Mouse (Mus musculus): ENCODE data around the gene Gm10964.

Gm10964 gene

GRCm38 (mm10) chr3:103734696-103735519, 4.3 kb upstream of the Gm10964 start:
- DNase-seq = peak; percentile 39

GRCm38 (mm10) chr3:103735776-103736600, 3.2 kb upstream of the Gm10964 start:
- DNase-seq = no peak

- DNase-seq = peak; percentile 44
Measured at GRCm38 (mm10) chr3:103737061-103737754, 2.0 kb upstream of the Gm10964 start.

- DNase-seq = peak; percentile 84
Measured at GRCm38 (mm10) chr3:103737778-103738571, 1.2 kb upstream of the Gm10964 start, which contains the start of gene Olfml3. Olfml3 (minus strand) TSS chr3:103738001.

GRCm38 (mm10) chr3:103740342-103740741, 1.2 kb downstream of the Gm10964 start:
- DNase-seq = no peak

- DNase-seq = no peak
Measured at GRCm38 (mm10) chr3:103743208-103743607, 4.0 kb downstream of the Gm10964 start.

- no peak for DNase-seq
Measured at GRCm38 (mm10) chr3:103745001-103745770, 6.0 kb downstream of the Gm10964 start.

GRCm38 (mm10) chr3:103746711-103747110, 7.5 kb downstream of the Gm10964 start:
- DNase-seq = no peak

GRCm38 (mm10) chr3:103751558-103751957, 12.4 kb downstream of the Gm10964 start:
- no peak for DNase-seq

GRCm38 (mm10) chr3:103755351-103755750, 16.2 kb downstream of the Gm10964 start:
- no peak for DNase-seq

- DNase-seq = no peak
Measured at GRCm38 (mm10) chr3:103756920-103757319, 17.8 kb downstream of the Gm10964 start.

- DNase-seq = no peak
Measured at GRCm38 (mm10) chr3:103758456-103758855, 19.3 kb downstream of the Gm10964 start.

GRCm38 (mm10) chr3:103759261-103759970, 20.2 kb downstream of the Gm10964 start:
- DNase-seq = no peak

- DNase-seq = no peak
Measured at GRCm38 (mm10) chr3:103766789-103767188, 27.6 kb downstream of the Gm10964 start.

GRCm38 (mm10) chr3:103771531-103772130, 32.5 kb downstream of the Gm10964 start:
- DNase-seq = no peak

GRCm38 (mm10) chr3:103772846-103773245, 33.7 kb downstream of the Gm10964 start:
- DNase-seq = no peak

- no peak for DNase-seq
Measured at GRCm38 (mm10) chr3:103773508-103773907, 34.3 kb downstream of the Gm10964 start.

- DNase-seq = no peak
Measured at GRCm38 (mm10) chr3:103774009-103774408, 34.8 kb downstream of the Gm10964 start.

- DNase-seq = no peak
Measured at GRCm38 (mm10) chr3:103777940-103778339, 38.8 kb downstream of the Gm10964 start.

- no peak for DNase-seq
Measured at GRCm38 (mm10) chr3:103778660-103779059, 39.5 kb downstream of the Gm10964 start.
